Mouse (Mus musculus): ENCODE results near the gene Arhgap15.

DNA sequence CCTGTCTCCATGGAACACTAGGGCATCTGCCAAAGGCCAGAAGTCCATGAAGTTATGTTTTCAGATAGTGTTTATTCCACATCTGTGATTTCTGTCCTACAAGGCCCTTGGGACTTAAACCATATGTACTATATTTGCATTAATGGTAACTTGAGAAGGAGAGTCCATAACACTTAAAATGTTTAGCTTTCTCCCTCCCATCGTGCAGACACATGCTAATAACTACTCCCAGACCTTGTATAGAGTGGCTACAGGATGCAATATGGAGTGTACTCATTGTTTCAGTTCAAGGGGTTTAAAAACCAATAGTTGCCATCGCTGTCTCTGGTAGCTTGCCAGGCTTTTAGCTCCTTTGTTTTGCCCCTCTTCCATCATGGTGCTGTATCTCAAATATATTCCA, 295.5 kb downstream of the Arhgap15 start:
- TF ChIP-seq POLR2A (IDR thresholded peaks at IDR 0.05; ENCODE audit: borderline replicate concordance, extremely low read depth, insufficient read depth, insufficient read length, poor library complexity, severe bottlenecking) = no peak
- TF ChIP-seq CTCF (IDR thresholded peaks at IDR 0.05; ENCODE audit: borderline replicate concordance, extremely low read depth, insufficient read depth, insufficient read length) = no peak
